Mouse (Mus musculus): ENCODE measurements around the gene Slain2. TPM values are rescaled to one million over a fixed set of nuclear protein-coding genes. Genes with fewer than 3 reads are reported as not detected.

The Slain2 gene
- polyA plus RNA-seq, 1 experiment from 2014 or later, result 24.9 TPM

- no peak for ATAC-seq (ENCODE audit: low read depth)
- no peak overlapping the region for H3K4me2 ChIP-seq (ENCODE audit: low read depth, low read length)
- H3K27me3 ChIP-seq (replicated peaks; ENCODE audit: control insufficient read depth, insufficient read depth, low read length), result no peaks in the 10 kb centered on the region
- no peak for DNase-seq (ENCODE audit: low spot score)
- no peak overlapping the region for H3K9ac ChIP-seq (ENCODE audit: low read depth, low read length)
- H3K36me3 ChIP-seq (ENCODE audit: control insufficient read depth, insufficient read depth, low read length), result peaks cover 52% of the 10 kb centered on the region
- no peak overlapping the region for H3K27ac ChIP-seq (replicated peaks; ENCODE audit: low read depth, low read length)
- WGBS, result 86% methylated on average over 13 of the region's 13 CpGs
- H3K4me3 ChIP-seq (ENCODE audit: low read depth, low read length), result no peak overlapping the region
- no peaks in the 10 kb centered on the region for H3K9me3 ChIP-seq (ENCODE audit: control insufficient read depth, low read length)
- H3K4me1 ChIP-seq (ENCODE audit: control insufficient read depth, insufficient read depth, low read length), result no peaks in the 10 kb centered on the region
Measured at GRCm38 (mm10) chr5:73023801-73024200, 109.7 kb downstream of the Slain2 start.

Other genes with a start within 250 kb of the Slain2 start
- 0.11 and 0.12 TPM in 2 replicates for gene Txk, start 161.5 kb upstream of the Slain2 start, polyA plus RNA-seq (2014; fragmentation: Nextera tagmentation; extraction: Ambion mirVana)
- 7.8 and 7.9 TPM in 2 replicates for gene Tec, start 45.8 kb upstream of the Slain2 start, polyA plus RNA-seq (2014; fragmentation: Nextera tagmentation; extraction: Ambion mirVana)
- not detected in 2 replicates for gene Gm10135, start 60.4 kb downstream of the Slain2 start, polyA plus RNA-seq (2014; fragmentation: Nextera tagmentation; extraction: Ambion mirVana)
- gene Slc10a4, start 92.6 kb downstream of the Slain2 start, polyA plus RNA-seq (2014; fragmentation: Nextera tagmentation; extraction: Ambion mirVana), result 1.8 and 1.9 TPM in 2 replicates

All from embryonic facial prominence, embryonic 14.5 days (tissue).